Mouse (Mus musculus): ENCODE measurements around the gene Ccdc9. TPM values are rescaled to one million over a fixed set of nuclear protein-coding genes. Genes with fewer than 3 reads are reported as not detected.
A peak's percentile ranks its signal among the peaks of the same experiment; 100 is the strongest.
"Not testable (repeated sequence)": the region's sequence is repeated elsewhere in the genome, so short reads cannot be mapped to it uniquely, and the experiment has no call there.

Gene Ccdc9
- polyA plus RNA-seq, 1 experiment from 2014 or later: 37.4 TPM

DNA sequence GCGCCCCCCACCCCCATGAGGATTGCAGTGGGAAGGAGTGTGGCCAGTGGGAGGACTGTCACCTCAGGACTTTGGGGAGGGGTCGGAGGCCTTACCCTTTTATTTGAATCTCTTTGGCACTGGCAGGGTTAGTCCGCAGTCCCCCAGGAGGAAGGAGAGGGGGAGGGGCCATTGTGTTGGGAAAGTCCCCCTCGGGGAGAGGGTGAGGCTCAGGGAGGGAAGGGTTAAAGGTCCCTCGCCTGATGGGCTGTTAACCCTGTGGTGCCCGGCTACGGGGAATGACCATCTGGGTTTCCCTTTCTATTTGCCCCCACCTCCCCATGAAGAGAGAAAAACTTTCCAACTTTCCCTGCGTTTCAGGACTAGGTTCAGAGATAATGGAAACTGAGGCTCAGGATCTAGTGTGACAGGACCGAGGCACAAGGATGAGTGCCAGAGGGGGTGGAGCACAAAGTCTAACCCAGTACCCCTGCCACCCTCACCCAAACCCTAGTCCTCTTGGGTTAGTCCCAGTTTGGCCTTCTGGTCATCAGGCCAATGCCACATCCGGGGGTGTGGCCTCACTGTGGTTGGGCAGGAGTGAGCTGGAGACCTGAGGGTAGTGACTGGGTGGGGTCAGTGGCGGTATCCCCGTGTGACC, 26.2 kb upstream of the Ccdc9 start:
- under 1% methylated on average over 12 of the region's 12 CpGs for WGBS

DNA sequence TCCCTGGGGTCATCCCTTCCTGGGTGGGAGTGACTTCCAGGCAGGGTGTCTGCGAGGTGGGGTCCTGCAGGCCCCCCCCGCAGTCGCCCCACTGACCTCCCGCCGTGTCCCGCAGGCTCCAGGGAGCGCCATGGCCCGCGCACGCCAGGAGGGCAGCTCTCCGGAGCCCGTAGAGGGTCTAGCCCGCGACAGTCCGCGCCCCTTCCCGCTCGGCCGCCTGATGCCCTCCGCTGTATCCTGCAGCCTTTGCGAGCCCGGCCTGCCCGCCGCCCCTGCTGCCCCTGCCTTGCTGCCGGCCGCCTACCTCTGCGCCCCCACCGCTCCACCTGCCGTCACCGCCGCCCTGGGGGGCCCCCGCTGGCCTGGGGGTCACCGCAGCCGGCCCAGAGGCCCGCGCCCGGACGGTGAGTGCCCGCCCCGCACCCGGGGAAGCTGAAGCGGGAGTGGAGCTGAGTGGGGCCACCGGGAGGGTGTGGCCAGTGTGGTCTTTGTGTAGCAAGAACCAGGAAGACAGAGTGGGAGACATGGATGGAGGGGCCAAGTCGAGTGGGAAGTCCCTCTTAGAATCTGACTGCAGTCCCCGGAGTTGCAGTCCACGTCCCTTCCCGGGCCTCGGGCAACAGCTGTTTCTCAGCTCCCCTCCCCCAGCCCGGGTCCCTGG, 25.5 kb upstream of the Ccdc9 start:
- H3K4me1 ChIP-seq (replicated peaks): peaks cover 65% of the 10 kb centered on the region
- WGBS: under 1% methylated on average over 49 of the region's 49 CpGs
- no peaks in the 10 kb centered on the region for H3K27me3 ChIP-seq (ENCODE audit: insufficient read depth, poor library complexity, severe bottlenecking)
- H3K27ac ChIP-seq: peak overlapping the region; percentile 100
- DNase-seq (ENCODE audit: low spot score): no peak
- H3K36me3 ChIP-seq: peaks cover 11% of the 10 kb centered on the region
- H3K4me3 ChIP-seq: peak overlapping the region; percentile 95
- H3K9me3 ChIP-seq: no peaks in the 10 kb centered on the region

More for the DNA sequence above, 26.2 kb upstream of the Ccdc9 start:
- Histone ChIP-seq H3K27me3 (ENCODE audit: insufficient read depth, poor library complexity, severe bottlenecking) (no peaks in the 10 kb centered on the region), H3K27ac (peak overlapping the region; percentile 100), H3K36me3 (peaks cover 17% of the 10 kb centered on the region), H3K4me3 (peak overlapping the region; percentile 95), H3K9me3 (no peaks in the 10 kb centered on the region), H3K4me1 (replicated peaks) (peaks cover 65% of the 10 kb centered on the region)
- peak; percentile 90 for DNase-seq (ENCODE audit: low spot score)

DNA sequence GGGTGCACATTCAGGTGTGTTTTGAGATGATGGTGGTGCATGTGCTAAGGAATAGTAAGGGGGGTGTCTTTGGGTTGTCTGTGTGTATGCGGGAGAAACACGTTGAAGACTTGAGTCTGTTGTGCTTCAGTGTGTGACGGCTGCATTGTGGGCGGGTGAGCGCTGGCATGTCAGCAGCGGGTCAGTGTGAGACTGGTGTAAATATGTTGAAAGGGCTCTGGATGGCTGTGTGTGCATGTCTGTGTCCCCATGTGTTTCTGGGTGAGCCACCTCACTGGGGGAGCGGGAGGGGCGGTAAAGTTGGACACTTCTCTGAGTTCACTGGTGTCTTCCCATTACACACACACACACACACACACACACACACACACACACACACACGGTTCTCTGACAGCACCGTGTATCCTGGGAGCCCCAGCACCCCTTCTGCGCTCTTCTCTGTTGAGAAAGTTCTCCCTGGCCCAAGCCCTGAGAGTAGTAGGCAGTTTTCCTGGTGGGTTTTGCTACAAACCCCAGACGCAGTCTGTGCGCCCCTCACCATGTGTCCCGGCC, 24.9 kb upstream of the Ccdc9 start:
- Histone ChIP-seq H3K27ac (peak overlapping the region; percentile 100), H3K36me3 (peaks cover 5% of the 10 kb centered on the region), H3K27me3 (ENCODE audit: insufficient read depth, poor library complexity, severe bottlenecking) (no peaks in the 10 kb centered on the region), H3K4me3 (peak overlapping the region; percentile 95), H3K4me1 (replicated peaks) (peaks cover 65% of the 10 kb centered on the region), H3K9me3 (no peaks in the 10 kb centered on the region)
- peak; percentile 35 for DNase-seq (ENCODE audit: low spot score)
- WGBS: under 1% methylated on average over 14 of the region's 14 CpGs

- H3K4me3 ChIP-seq: peak overlapping the region; percentile 95
- peak overlapping the region; percentile 100 for H3K27ac ChIP-seq
- under 1% methylated on average over 31 of the region's 31 CpGs for WGBS
- peak; percentile 46 for DNase-seq (ENCODE audit: low spot score)
- no peaks in the 10 kb centered on the region for H3K9me3 ChIP-seq
- H3K36me3 ChIP-seq: no peaks in the 10 kb centered on the region
- H3K27me3 ChIP-seq (ENCODE audit: insufficient read depth, poor library complexity, severe bottlenecking): no peaks in the 10 kb centered on the region
- peaks cover 65% of the 10 kb centered on the region for H3K4me1 ChIP-seq (replicated peaks)
Observed at GRCm38 (mm10) chr7:16310521-16311452, 24.2 kb upstream of the Ccdc9 start.

- under 1% methylated on average over 55 of the region's 56 CpGs for WGBS
- no peaks in the 10 kb centered on the region for H3K36me3 ChIP-seq
- peaks cover 65% of the 10 kb centered on the region for H3K4me1 ChIP-seq (replicated peaks)
- peak overlapping the region; percentile 100 for H3K27ac ChIP-seq
- H3K27me3 ChIP-seq (ENCODE audit: insufficient read depth, poor library complexity, severe bottlenecking): no peaks in the 10 kb centered on the region
- H3K9me3 ChIP-seq: no peaks in the 10 kb centered on the region
- DNase-seq (ENCODE audit: low spot score): peak; percentile 77
- peak overlapping the region; percentile 95 for H3K4me3 ChIP-seq
Observed at GRCm38 (mm10) chr7:16310020-16310520, 23.5 kb upstream of the Ccdc9 start.

GRCm38 (mm10) chr7:16309318-16310019, 22.9 kb upstream of the Ccdc9 start:
- Histone ChIP-seq H3K4me1 (replicated peaks) (peaks cover 61% of the 10 kb centered on the region), H3K4me3 (peak overlapping the region; percentile 95), H3K9me3 (no peaks in the 10 kb centered on the region), H3K36me3 (no peaks in the 10 kb centered on the region), H3K27me3 (ENCODE audit: insufficient read depth, poor library complexity, severe bottlenecking) (no peaks in the 10 kb centered on the region), H3K27ac (peak overlapping the region; percentile 100)
- DNase-seq (ENCODE audit: low spot score): peak; percentile 71
- WGBS: 1% methylated on average over 61 of the region's 61 CpGs

GRCm38 (mm10) chr7:16308555-16309317, 22.1 kb upstream of the Ccdc9 start:
- H3K4me3 ChIP-seq: peak overlapping the region; percentile 95
- no peak for DNase-seq (ENCODE audit: low spot score)
- WGBS: 42% methylated on average over 16 of the region's 16 CpGs
- H3K27me3 ChIP-seq (ENCODE audit: insufficient read depth, poor library complexity, severe bottlenecking): no peaks in the 10 kb centered on the region
- peak overlapping the region; percentile 100 for H3K27ac ChIP-seq
- H3K9me3 ChIP-seq: no peaks in the 10 kb centered on the region
- H3K36me3 ChIP-seq: no peaks in the 10 kb centered on the region
- peaks cover 54% of the 10 kb centered on the region for H3K4me1 ChIP-seq (replicated peaks)

DNA sequence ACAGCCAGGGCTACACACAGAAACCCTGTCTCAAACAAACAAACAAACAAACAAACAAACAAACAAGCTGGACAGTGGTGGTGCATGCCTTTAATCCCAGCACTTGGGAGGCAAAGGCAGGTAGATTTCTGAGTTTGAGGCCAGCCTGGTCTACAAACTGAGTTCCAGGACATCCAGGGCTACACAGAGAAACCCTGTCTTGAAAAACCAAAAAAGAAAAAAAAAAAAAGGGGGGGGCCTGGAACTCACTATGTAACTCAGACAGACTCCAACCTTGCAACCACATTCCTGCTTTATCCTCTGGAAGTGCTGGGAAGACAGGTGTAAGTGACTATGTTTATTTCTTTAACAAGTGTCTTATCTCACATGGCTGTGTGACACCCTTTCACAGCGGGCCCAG, 21.5 kb upstream of the Ccdc9 start, which contains the start of gene Bbc3:
Gene Bbc3, plus strand, starts transcription at position 301 of the 400 bp plus-strand sequence.
- DNase-seq (ENCODE audit: low spot score); H3K9me3 ChIP-seq; H3K36me3 ChIP-seq; H3K27me3 ChIP-seq (ENCODE audit: insufficient read depth, poor library complexity, severe bottlenecking): not testable (repeated sequence)
- Histone ChIP-seq H3K4me1 (replicated peaks) (peaks cover 48% of the 10 kb centered on the region), H3K27ac (peak within 1 kb of the TSS; percentile 100), H3K4me3 (peak within 1 kb of the TSS; percentile 95)
- WGBS: 64% methylated on average over 1 of the region's 1 CpGs

DNA sequence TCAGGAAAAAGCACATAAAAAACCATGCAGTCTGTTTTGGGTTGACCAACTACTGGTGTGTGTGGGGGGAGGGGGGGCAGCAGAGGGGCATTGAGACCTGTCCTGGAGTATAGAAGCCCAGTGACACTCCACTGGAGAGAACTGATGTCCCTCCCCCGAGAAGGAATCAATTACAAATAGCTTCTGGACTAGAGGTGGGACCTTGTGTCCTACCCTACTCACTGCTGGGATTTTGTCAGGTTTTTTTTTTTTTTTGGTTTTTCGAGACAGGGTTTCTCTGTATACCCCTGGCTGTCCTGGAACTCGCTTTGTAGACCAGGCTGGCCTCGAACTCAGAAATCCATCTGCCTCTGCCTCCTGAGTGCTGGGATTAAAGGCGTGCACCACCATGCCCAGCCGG, 20.5 kb upstream of the Ccdc9 start:
- H3K27ac ChIP-seq; H3K9me3 ChIP-seq; H3K36me3 ChIP-seq; H3K27me3 ChIP-seq (ENCODE audit: insufficient read depth, poor library complexity, severe bottlenecking); DNase-seq (ENCODE audit: low spot score); H3K4me3 ChIP-seq: not testable (repeated sequence)
- H3K4me1 ChIP-seq (replicated peaks): peaks cover 38% of the 10 kb centered on the region
- WGBS: 83% methylated on average over 6 of the region's 6 CpGs

DNA sequence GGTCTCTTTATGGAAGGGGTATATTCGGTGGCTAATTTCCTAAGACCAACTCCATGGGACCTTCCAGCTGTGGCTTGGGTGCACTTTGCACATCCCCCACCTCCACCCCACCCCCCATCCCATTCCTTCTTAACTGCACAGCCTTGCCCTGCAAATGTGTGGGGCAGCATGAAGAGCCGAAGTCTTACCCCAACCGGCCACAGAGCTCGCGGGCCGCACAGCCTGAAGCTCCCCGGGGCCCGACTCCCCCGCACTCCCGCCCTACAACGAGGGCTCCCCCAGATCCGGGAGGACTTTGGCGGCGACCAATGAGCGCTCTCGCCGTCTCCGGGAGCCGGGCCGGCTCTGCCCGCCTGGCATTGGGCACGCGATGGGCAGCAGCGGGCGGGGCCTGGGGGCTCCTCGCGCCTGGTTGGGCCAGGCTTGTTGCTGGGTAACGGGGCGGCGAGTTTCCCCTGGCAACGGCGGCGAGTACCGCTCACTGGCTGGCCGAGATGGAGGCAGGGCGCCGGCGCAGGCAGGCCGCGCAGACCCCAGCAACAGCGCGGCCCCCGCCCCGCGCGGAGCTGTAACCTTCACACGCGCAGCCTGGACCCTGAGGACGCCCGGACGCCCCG, 12.9 kb upstream of the Ccdc9 start:
- Histone ChIP-seq H3K4me1 (replicated peaks) (peaks cover 46% of the 10 kb centered on the region), H3K9me3 (no peaks in the 10 kb centered on the region), H3K27ac (peak overlapping the region; percentile 86), H3K27me3 (ENCODE audit: insufficient read depth, poor library complexity, severe bottlenecking) (peaks cover 12% of the 10 kb centered on the region), H3K36me3 (no peaks in the 10 kb centered on the region), H3K4me3 (peak overlapping the region; percentile 60)
- DNase-seq (ENCODE audit: low spot score): peak; percentile 95
- 1% methylated on average over 52 of the region's 52 CpGs for WGBS

GRCm38 (mm10) chr7:16298927-16299326, 12.3 kb upstream of the Ccdc9 start:
- H3K9me3 ChIP-seq: no peaks in the 10 kb centered on the region
- peaks cover 46% of the 10 kb centered on the region for H3K4me1 ChIP-seq (replicated peaks)
- WGBS: 79% methylated on average over 5 of the region's 5 CpGs
- peak overlapping the region; percentile 86 for H3K27ac ChIP-seq
- no peak for DNase-seq (ENCODE audit: low spot score)
- H3K4me3 ChIP-seq: peak overlapping the region; percentile 60
- peaks cover 12% of the 10 kb centered on the region for H3K27me3 ChIP-seq (ENCODE audit: insufficient read depth, poor library complexity, severe bottlenecking)
- H3K36me3 ChIP-seq: no peaks in the 10 kb centered on the region

Measured in hindbrain, embryonic 10.5 days (tissue).